Mouse (Mus musculus) cortical plate, adult 2 months (tissue): Measurements from ENCODE around the gene Ifitm7.

ENCODE experiments used
- CTCF ChIP-seq: fragments of 200-500 bp; IDR thresholded peaks from 2 replicates; pipeline ENCODE4 v1.5.1; 2011; ENCODE audit warnings: mild to moderate bottlenecking, control low read depth, low read length; ENCODE audit not compliant: insufficient read depth; ENCODE audit errors: extremely low read depth
- POLR2A ChIP-seq: fragments of 200-500 bp; IDR thresholded peaks from 2 replicates; pipeline ENCODE4 v1.6.1; 2011; ENCODE audit warnings: mild to moderate bottlenecking, low read length, control low read depth; ENCODE audit not compliant: insufficient read depth; ENCODE audit errors: extremely low read depth

DNA sequence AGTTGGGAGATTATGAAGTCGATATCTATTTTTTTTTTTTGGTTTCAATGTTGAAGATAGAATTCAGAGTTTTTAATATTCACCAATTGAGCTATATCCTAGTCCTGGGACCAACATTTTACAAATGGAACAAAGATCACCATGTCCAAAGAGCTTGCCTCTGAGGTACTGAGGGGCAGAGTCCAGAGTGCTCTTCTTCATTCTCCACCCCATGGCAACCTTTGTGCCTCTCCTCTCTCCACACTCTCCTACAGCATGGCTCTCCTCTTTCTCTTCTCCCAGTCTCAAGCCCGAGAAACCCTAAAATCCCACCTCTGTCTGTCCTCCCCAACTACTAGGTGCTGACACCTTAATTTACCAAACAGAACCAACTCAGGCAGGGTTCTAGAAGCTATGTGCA lies 18.0 kb upstream of the Ifitm7 start:
- TF ChIP-seq POLR2A (no peak), CTCF (no peak)
